ENCODE assay signal across 8 mouse cellular contexts in genomic region chr10:42957881-42958651, GRCm38 (mm10).
DNase-seq lines count a peak whose midpoint lies in the region; ATAC-seq and TF ChIP-seq lines count a peak whose summit lies in the region.

No protein-coding gene starts in this region.

- WGBS in small intestine, adult 2 months = 50% methylated on average over 21 of the region's 21 CpGs

- H3K27ac ChIP-seq in small intestine, adult 2 months (ENCODE audit: insufficient read depth, low read depth, low read length) = no peak overlapping the region

- TF ChIP-seq POLR2A in small intestine, adult 2 months (IDR thresholded peaks at IDR 0.05; ENCODE audit: low read depth, low read length) = no peak

- H3K4me3 ChIP-seq in small intestine, adult 2 months (ENCODE audit: low read depth, low read length) = no peak overlapping the region

- TF ChIP-seq CTCF in small intestine, adult 2 months (IDR thresholded peaks at IDR 0.05; ENCODE audit: extremely low read depth, insufficient read length, insufficient replicate concordance, low read depth, low read length) = peak; percentile 80; the same call in 1 of the 2 replicates

- ATAC-seq in inflammation-experienced regulatory T-cells, adult 6 months = peak; percentile 53
- peak; percentile 67 for ATAC-seq in megakaryocyte-erythroid progenitor cell, adult 5-6 weeks (replicated peaks; ENCODE audit: low FRiP score, low TSS enrichment, poor library complexity, severe bottlenecking)

- intact Hi-C loops in left cerebral cortex, postnatal 14 days (cut with DNase I) = loop anchor here (2.0 to 5.0 kb wide), 2 partner anchors 33 to 214 kb away; partner anchors contain the start of genes 9030612E09Rik and Sobp

- H3K27me3 ChIP-seq in small intestine, adult 2 months (ENCODE audit: control insufficient read depth, insufficient read depth, low read length) = no peaks in the 10 kb centered on the region

- peaks cover 8% of the 10 kb centered on the region for H3K4me1 ChIP-seq in small intestine, adult 2 months (ENCODE audit: control insufficient read depth, insufficient read depth, insufficient read length, low read length)

- DNase-seq in ovary, postnatal 14 days (ENCODE audit: low spot score) = peak; percentile 63
- no peak for DNase-seq in ovary, postnatal 10 days (ENCODE audit: low spot score)
- peak; percentile 61 to 76 for DNase-seq in cerebellum, postnatal 36 days
- DNase-seq in gastrocnemius, postnatal 10 days = peak; percentile 68
- DNase-seq in left cerebral cortex, postnatal 14 days (ENCODE audit: low spot score in 2 of 2) = peak; percentile 70 to 83

- peaks cover 22% of the 10 kb centered on the region for H3K36me3 ChIP-seq in small intestine, adult 2 months (ENCODE audit: control insufficient read depth, insufficient read depth, low read length)
